Mouse (Mus musculus) adrenal gland, postnatal 14 days (tissue): Measurements from ENCODE around the gene Ssr3. TPM values are rescaled to one million over a fixed set of nuclear protein-coding genes. Genes with fewer than 3 reads are reported as not detected.
"Not testable (repeated sequence)": the region's sequence is repeated elsewhere in the genome, so short reads cannot be mapped to it uniquely, and the experiment has no call there.

Source experiments
- DNase-seq: peaks from one replicate; pipeline ENCODE4 v3.0.0; 2021; ENCODE audit warnings: mixed read lengths
- long read RNA-seq, 2 experiments: library from polyadenylated mRNA; stranded (forward); transcript quantifications; one replicate each; pipeline ENCODE4 v2.0.0; 2021
- total RNA-seq: library from RNA; stranded (reverse); gene quantifications from 2 replicates; pipeline ENCODE4 v1.2.3, GENCODE M21; 2021

Ssr3 gene
- 168 and 188 TPM in 2 replicates for total RNA-seq
- long read RNA-seq, experiment 1, transcript Ssr3-201 (5 exons, 2,957 nt): major isoform, 173 of 195 reads
- long read RNA-seq, experiment 1, partial matches to known transcripts: 2 of 195 reads
- long read RNA-seq, experiment 1, other reads (novel, unspliced or antisense): 19 of 195 reads
- long read RNA-seq, experiment 2, transcript Ssr3-201 (5 exons, 2,957 nt): major isoform, 101 of 113 reads
- long read RNA-seq, experiment 2, partial matches to known transcripts: 1 of 113 reads
- long read RNA-seq, experiment 2, other reads (novel, unspliced or antisense): 11 of 113 reads

GRCm38 (mm10) chr3:65392421-65392817 lies at the start of gene Ssr3:
Gene Ssr3, minus strand, starts transcription at chr3:65392623.
- peak; percentile 97 for DNase-seq

- peak; percentile 22 for DNase-seq
Observed at GRCm38 (mm10) chr3:65441586-65442111, 49.2 kb upstream of the Ssr3 start.

- DNase-seq: no peak
Observed at GRCm38 (mm10) chr3:65438511-65439228, 46.2 kb upstream of the Ssr3 start.

- no peak for DNase-seq
Observed at GRCm38 (mm10) chr3:65435812-65436211, 43.4 kb upstream of the Ssr3 start.

GRCm38 (mm10) chr3:65435101-65435571 lies 42.7 kb upstream of the Ssr3 start:
- DNase-seq: no peak

GRCm38 (mm10) chr3:65432236-65432635 lies 39.8 kb upstream of the Ssr3 start:
- DNase-seq: no peak

GRCm38 (mm10) chr3:65419706-65420105 lies 27.3 kb upstream of the Ssr3 start:
- no peak for DNase-seq

GRCm38 (mm10) chr3:65417913-65418594 lies 25.6 kb upstream of the Ssr3 start:
- no peak for DNase-seq

- no peak for DNase-seq
Observed at GRCm38 (mm10) chr3:65416571-65416970, 24.1 kb upstream of the Ssr3 start.

GRCm38 (mm10) chr3:65407891-65408290 lies 15.5 kb upstream of the Ssr3 start:
- no peak for DNase-seq

- no peak for DNase-seq
Observed at GRCm38 (mm10) chr3:65405781-65406180, 13.4 kb upstream of the Ssr3 start.

- DNase-seq: no peak
Observed at GRCm38 (mm10) chr3:65397566-65397965, 5.1 kb upstream of the Ssr3 start.

- no peak for DNase-seq
Observed at GRCm38 (mm10) chr3:65396835-65397504, 4.5 kb upstream of the Ssr3 start.

GRCm38 (mm10) chr3:65395111-65395510 lies 2.7 kb upstream of the Ssr3 start:
- not testable (repeated sequence) for DNase-seq

GRCm38 (mm10) chr3:65391784-65392420 lies 521 bp downstream of the Ssr3 start:
- peak; percentile 57 for DNase-seq

- DNase-seq: no peak
Observed at GRCm38 (mm10) chr3:65391222-65391783, 1.1 kb downstream of the Ssr3 start.

- DNase-seq: no peak
Observed at GRCm38 (mm10) chr3:65385771-65386170, 6.7 kb downstream of the Ssr3 start.

GRCm38 (mm10) chr3:65384431-65384830 lies 8.0 kb downstream of the Ssr3 start:
- DNase-seq: no peak

GRCm38 (mm10) chr3:65381094-65381493 lies 11.3 kb downstream of the Ssr3 start:
- no peak for DNase-seq

- peak; percentile 69 for DNase-seq
Observed at GRCm38 (mm10) chr3:65379884-65380539, 12.4 kb downstream of the Ssr3 start.

GRCm38 (mm10) chr3:65378724-65379123 lies 13.7 kb downstream of the Ssr3 start:
- DNase-seq: no peak
